13 mouse cellular contexts compared by ENCODE assay signal in genomic region chr3:121609090-121609489, GRCm38 (mm10).
DNase-seq lines count a peak whose midpoint lies in the region; ATAC-seq lines count a peak whose summit lies in the region.
"Had no signal": no experiment of that assay in that cellular context is flagged by ENCODE, and none has a peak within 500 bp of the region (broad histone marks: within the 10 kb centered on the region; RNA-seq: fewer than 3 reads in every experiment).

No protein-coding gene starts in this region.

- H3K4me2 ChIP-seq in neural tube, embryonic 11.5 days (ENCODE audit: low read depth) = no peak overlapping the region
- H3K4me2 ChIP-seq in neural tube, embryonic 14.5 days (ENCODE audit: low read depth, low read length) = no peak overlapping the region
- H3K4me2 ChIP-seq: embryonic facial prominence, embryonic 13.5 days; intestine, embryonic 15.5 days; midbrain, embryonic 12.5 days had no signal

- WGBS in neural tube, embryonic 11.5 days = 42% methylated on average over 7 of the region's 7 CpGs
- WGBS in neural tube, embryonic 14.5 days = 15% methylated on average over 7 of the region's 7 CpGs

- no peaks in the 10 kb centered on the region for H3K9me3 ChIP-seq in neural tube, embryonic 11.5 days (ENCODE audit: control insufficient read depth, low read length)
- H3K9me3 ChIP-seq in neural tube, embryonic 14.5 days (ENCODE audit: control insufficient read depth, low read length) = no peaks in the 10 kb centered on the region
- H3K9me3 ChIP-seq: embryonic facial prominence, embryonic 13.5 days; intestine, embryonic 15.5 days; midbrain, embryonic 12.5 days had no signal

- H3K27me3 ChIP-seq in neural tube, embryonic 11.5 days (ENCODE audit: control insufficient read depth, insufficient read depth, low read length) = no peaks in the 10 kb centered on the region
- H3K27me3 ChIP-seq in neural tube, embryonic 14.5 days (ENCODE audit: control insufficient read depth, insufficient read depth, low read length) = no peaks in the 10 kb centered on the region
- H3K27me3 ChIP-seq: embryonic facial prominence, embryonic 13.5 days; intestine, embryonic 15.5 days; midbrain, embryonic 12.5 days had no signal

- peak; percentile 26 for DNase-seq in embryo, embryonic 11.5 days (ENCODE audit: low read depth, low spot score)
- no peak for DNase-seq in embryo, embryonic 10 days (ENCODE audit: low spot score)
- peak; percentile 21 for DNase-seq in neural tube, embryonic 11.5 days (ENCODE audit: low spot score)
- no peak for DNase-seq in neural tube, embryonic 10.5 days (ENCODE audit: extremely low spot score, low spot score)
- peak; percentile 54 for DNase-seq in heart, postnatal 4 days
- no peak for DNase-seq in left cerebral cortex, adult 9 months (ENCODE audit: low spot score in 2 of 2)
- no peak for DNase-seq in thymus, postnatal 4 days
- DNase-seq: forebrain, postnatal 0 days; lung, adult 2 months had no signal

- H3K27ac ChIP-seq in neural tube, embryonic 11.5 days (ENCODE audit: low read depth, low read length) = no peak overlapping the region
- no peak overlapping the region for H3K27ac ChIP-seq in neural tube, embryonic 14.5 days (ENCODE audit: low read depth, low read length)
- H3K27ac ChIP-seq: embryonic facial prominence, embryonic 13.5 days; intestine, embryonic 15.5 days; midbrain, embryonic 12.5 days had no signal

- H3K4me3 ChIP-seq in neural tube, embryonic 11.5 days (ENCODE audit: low read depth, low read length) = no peak overlapping the region
- no peak overlapping the region for H3K4me3 ChIP-seq in neural tube, embryonic 14.5 days (ENCODE audit: low read depth, low read length)
- H3K4me3 ChIP-seq: embryonic facial prominence, embryonic 13.5 days; intestine, embryonic 15.5 days; midbrain, embryonic 12.5 days had no signal

- no peak overlapping the region for H3K9ac ChIP-seq in neural tube, embryonic 11.5 days (ENCODE audit: low read length)
- H3K9ac ChIP-seq in neural tube, embryonic 14.5 days (replicated peaks; ENCODE audit: low read depth, low read length) = no peak overlapping the region
- H3K9ac ChIP-seq: embryonic facial prominence, embryonic 13.5 days; forebrain, postnatal 0 days; intestine, embryonic 15.5 days; midbrain, embryonic 12.5 days had no signal

- peak; percentile 63; the same call in 1 of the 2 replicates for ATAC-seq in neural tube, embryonic 11.5 days (ENCODE audit: insufficient read depth, low FRiP score, low TSS enrichment)
- ATAC-seq in neural tube, embryonic 14.5 days (ENCODE audit: low read depth) = peak; percentile 66
- ATAC-seq: forebrain, postnatal 0 days; intestine, embryonic 15.5 days had no signal

- no peaks in the 10 kb centered on the region for H3K36me3 ChIP-seq in neural tube, embryonic 11.5 days (ENCODE audit: control insufficient read depth, insufficient read depth, low read length)
- H3K36me3 ChIP-seq in neural tube, embryonic 14.5 days (ENCODE audit: control insufficient read depth, insufficient read depth, low read length) = no peaks in the 10 kb centered on the region
- H3K36me3 ChIP-seq: embryonic facial prominence, embryonic 13.5 days; intestine, embryonic 15.5 days; midbrain, embryonic 12.5 days had no signal

- 0 out of 2 replicates have a peak, but pooled peaks cover 2% of the 10 kb centered on the region for H3K4me1 ChIP-seq in neural tube, embryonic 11.5 days (ENCODE audit: control insufficient read depth, insufficient read depth, low read length)
- no peaks in the 10 kb centered on the region for H3K4me1 ChIP-seq in neural tube, embryonic 14.5 days (ENCODE audit: control insufficient read depth, insufficient read depth, low read length)
- H3K4me1 ChIP-seq: embryonic facial prominence, embryonic 13.5 days had no signal

Comparison
In these comparisons a context has a peak if more than half of its experiments do, and no peak if none do; other contexts are left out.
1. DNase-seq: peak in embryo, embryonic 11.5 days (single experiment), neural tube, embryonic 11.5 days (single experiment) and heart, postnatal 4 days (single experiment); none in embryo, embryonic 10 days (single experiment), neural tube, embryonic 10.5 days (single experiment), left cerebral cortex, adult 9 months (0 of 2) and thymus, postnatal 4 days (single experiment).